Comparison of ENCODE assay signal across 9 mouse cellular contexts in genomic region chr10:86555843-86556242, GRCm38 (mm10). TPM values are rescaled to one million over a fixed set of nuclear protein-coding genes. Genes with fewer than 3 reads are reported as not detected.
DNase-seq lines count a peak whose midpoint lies in the region; ATAC-seq and TF ChIP-seq lines count a peak whose summit lies in the region.
"Had no signal": no experiment of that assay in that cellular context is flagged by ENCODE, and none has a peak within 500 bp of the region (broad histone marks: within the 10 kb centered on the region; RNA-seq: fewer than 3 reads in every experiment).

No protein-coding gene starts in this region.

- H3K9ac ChIP-seq in kidney, embryonic 15.5 days: no peak overlapping the region
- no peak overlapping the region for H3K9ac ChIP-seq in ES-E14 (ENCODE audit: insufficient read depth, low read depth, low read length, poor library complexity, severe bottlenecking)

- WGBS in kidney, embryonic 15.5 days: 63% methylated on average over 8 of the region's 8 CpGs

- ATAC-seq in kidney, embryonic 15.5 days (replicated peaks; ENCODE audit: low FRiP score): no peak
- 0 out of 2 replicates have a peak, but pooled peaks have one; percentile 29 for ATAC-seq in common myeloid progenitor, adult 5-6 weeks (replicated peaks; ENCODE audit: low read depth, poor library complexity, severe bottlenecking)

- in situ Hi-C loops in ES-E14 (cut with MboI; ENCODE audit: low sequenced_read_pairs in 2 of 2, unreplicated experiment in 2 of 2): no loop called here

- peak; percentile 23 for DNase-seq in kidney, adult 18-20 months
- peak; percentile 1 for DNase-seq in ES-E14 (ENCODE audit: low read depth, low spot score)
- peak; percentile 7 for DNase-seq in lung, postnatal 14 days
- no peak for DNase-seq in layer of hippocampus, postnatal 25 days (ENCODE audit: extremely low spot score in 1 of 2, low spot score in 1 of 2)
- no peak for DNase-seq in left cerebral cortex, postnatal 36 days (ENCODE audit: low spot score in 2 of 2)
- DNase-seq in frontal cortex, postnatal 25 days (ENCODE audit: low spot score in 2 of 2): no peak

- H3K36me3 ChIP-seq in kidney, embryonic 15.5 days: no peaks in the 10 kb centered on the region
- H3K36me3 ChIP-seq in ES-E14 (ENCODE audit: control insufficient read depth, insufficient read depth, low read length, poor library complexity, severe bottlenecking): no peaks in the 10 kb centered on the region

- H3K27me3 ChIP-seq in kidney, embryonic 15.5 days: no peaks in the 10 kb centered on the region

- H3K9me3 ChIP-seq in kidney, embryonic 15.5 days (replicated peaks): no peaks in the 10 kb centered on the region
- H3K9me3 ChIP-seq in ES-E14 (ENCODE audit: control insufficient read depth, insufficient read depth, low read depth, low read length): no peaks in the 10 kb centered on the region
- H3K9me3 ChIP-seq: megakaryocyte, embryonic 14.5 days had no signal

- intact Hi-C loops in left cerebral cortex, postnatal 36 days (cut with DNase I): no loop called here

- H3K4me1 ChIP-seq in kidney, embryonic 15.5 days: no peaks in the 10 kb centered on the region
- no peaks in the 10 kb centered on the region for H3K4me1 ChIP-seq in ES-E14 (ENCODE audit: control insufficient read depth in 2 of 2, insufficient read depth in 2 of 2, low read length in 2 of 2, poor library complexity in 1 of 2)
- H3K4me1 ChIP-seq: megakaryocyte, embryonic 14.5 days had no signal

- no peak overlapping the region for H3K27ac ChIP-seq in kidney, embryonic 15.5 days
- H3K27ac ChIP-seq in ES-E14 (ENCODE audit: insufficient read depth, low read depth, low read length, poor library complexity, severe bottlenecking): no peak overlapping the region

- no peak overlapping the region for H3K4me2 ChIP-seq in kidney, embryonic 15.5 days

- H3K4me3 ChIP-seq in kidney, embryonic 15.5 days (replicated peaks): no peak overlapping the region
- no peak overlapping the region for H3K4me3 ChIP-seq in ES-E14 (ENCODE audit: insufficient read depth in 1 of 2, low read depth in 1 of 2, low read length in 2 of 2, poor library complexity in 1 of 2, severe bottlenecking in 1 of 2)
- H3K4me3 ChIP-seq: megakaryocyte, embryonic 14.5 days had no signal

TF ChIP-seq in ES-E14, 5 proteins besides CTCF, POLR2A, EP300 and RAD21:
- no peak for TF ChIP-seq CHD2 (IDR thresholded peaks at IDR 0.05; ENCODE audit: low read depth, low read length)
- no peak for TF ChIP-seq HCFC1 (IDR thresholded peaks at IDR 0.05; ENCODE audit: borderline replicate concordance, insufficient read depth, low read length)
- TF ChIP-seq ZNF384 (IDR thresholded peaks at IDR 0.05; ENCODE audit: low read depth, low read length): no peak
- TF ChIP-seq ZC3H11A (IDR thresholded peaks at IDR 0.05; ENCODE audit: borderline replicate concordance, low read depth, low read length): 0 out of 2 replicates have a peak, but pooled peaks have one; percentile 9
- TF ChIP-seq MAFK (IDR thresholded peaks at IDR 0.05; ENCODE audit: insufficient read depth, low read depth, low read length): no peak

RNA-seq across cellular contexts. Expression of gene Syn3, which starts 57.1 kb away (rescaled TPM):
- polyA plus RNA-seq in kidney, embryonic 15.5 days (2015; fragmentation: Nextera tagmentation; extraction: Ambion mirVana): 7.2 and 8.1 TPM in 2 replicates
- total RNA-seq in ES-E14 (2012; rRNA removed): 1.0 and 1.5 TPM in 2 replicates
- total RNA-seq in common myeloid progenitor, adult 5-6 weeks (2017): 0.37 and 1.6 TPM in 2 replicates
- total RNA-seq in layer of hippocampus, postnatal 25 days (2021): 10 to 100 TPM; 19.5 to 23.8 TPM
- 10 to 100 TPM; 28.1 to 34.6 TPM for total RNA-seq in left cerebral cortex, postnatal 36 days (2021)

Comparison
In these comparisons a context has a peak if more than half of its experiments do, and no peak if none do; other contexts are left out.
1. DNase-seq: peak in kidney, adult 18-20 months (single experiment), ES-E14 (single experiment) and lung, postnatal 14 days (single experiment); none in layer of hippocampus, postnatal 25 days (0 of 2), left cerebral cortex, postnatal 36 days (0 of 2) and frontal cortex, postnatal 25 days (0 of 2).